Mouse (Mus musculus): ENCODE data around the gene Tmem30c.
"Not testable (repeated sequence)": the region's sequence is repeated elsewhere in the genome, so short reads cannot be mapped to it uniquely, and the experiment has no call there.

Tmem30c gene

DNA sequence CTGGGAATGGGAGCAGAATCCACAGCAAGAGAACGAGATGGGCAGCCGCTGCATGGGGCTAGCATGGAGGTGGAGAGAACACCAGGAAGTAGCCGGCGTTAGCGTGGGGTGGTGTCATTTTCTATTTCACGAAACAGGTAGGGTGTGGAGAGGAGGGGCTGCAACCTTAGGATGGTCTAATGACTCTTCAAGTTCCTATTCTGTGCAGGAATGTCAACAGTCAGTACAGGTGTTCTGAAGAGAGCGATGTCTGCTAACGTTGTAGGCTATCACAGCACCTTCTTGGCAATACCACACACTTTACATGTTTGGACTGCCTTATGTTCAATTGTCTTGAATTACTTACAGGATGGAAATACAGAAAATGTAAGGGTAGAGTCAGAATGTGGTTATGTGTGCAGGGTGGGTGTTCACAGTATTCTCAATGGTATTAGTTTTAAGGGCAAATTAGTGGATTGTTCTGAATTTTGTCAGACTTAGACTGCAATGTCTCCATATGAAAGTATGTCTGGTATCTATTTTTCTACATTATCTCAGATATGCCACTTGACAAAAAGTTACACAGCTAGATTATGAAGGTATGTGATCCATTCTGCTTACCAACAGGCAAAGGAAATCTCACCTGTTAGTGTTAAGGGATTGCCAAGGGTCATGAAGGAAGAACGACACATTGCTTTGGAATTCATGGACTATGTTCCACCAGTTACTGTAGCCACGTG is 2.7 kb upstream of the Tmem30c start:
- DNase-seq, result no peak

DNA sequence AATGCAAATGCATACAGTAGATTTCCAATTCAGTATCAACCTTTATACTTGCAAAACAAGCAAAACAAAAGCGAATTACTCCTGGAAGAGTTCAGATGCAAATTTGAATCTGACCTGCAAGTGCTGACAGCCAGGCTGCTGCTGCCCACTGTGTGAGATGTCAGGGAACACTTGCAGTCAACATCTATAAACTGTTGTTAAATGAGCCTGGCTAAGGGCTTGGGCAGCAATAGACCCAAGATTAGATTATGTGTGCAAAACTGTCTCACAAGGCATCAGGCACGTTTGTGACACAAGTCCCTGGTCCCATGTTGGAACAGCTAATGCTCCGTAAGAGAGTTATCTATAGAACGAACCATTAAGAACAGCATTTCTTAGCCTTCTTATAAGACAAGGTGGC is 369 bp downstream of the Tmem30c start:
- DNase-seq, result no peak

GRCm38 (mm10) chr16:57291696-57292095 is 969 bp downstream of the Tmem30c start:
- no peak for DNase-seq

- DNase-seq, result no peak
Observed at GRCm38 (mm10) chr16:57281417-57281816, 11.2 kb downstream of the Tmem30c start.

GRCm38 (mm10) chr16:57280221-57281217 is 12.1 kb downstream of the Tmem30c start:
- no peak for DNase-seq

- no peak for DNase-seq
Observed at GRCm38 (mm10) chr16:57278976-57279626, 13.6 kb downstream of the Tmem30c start.

DNA sequence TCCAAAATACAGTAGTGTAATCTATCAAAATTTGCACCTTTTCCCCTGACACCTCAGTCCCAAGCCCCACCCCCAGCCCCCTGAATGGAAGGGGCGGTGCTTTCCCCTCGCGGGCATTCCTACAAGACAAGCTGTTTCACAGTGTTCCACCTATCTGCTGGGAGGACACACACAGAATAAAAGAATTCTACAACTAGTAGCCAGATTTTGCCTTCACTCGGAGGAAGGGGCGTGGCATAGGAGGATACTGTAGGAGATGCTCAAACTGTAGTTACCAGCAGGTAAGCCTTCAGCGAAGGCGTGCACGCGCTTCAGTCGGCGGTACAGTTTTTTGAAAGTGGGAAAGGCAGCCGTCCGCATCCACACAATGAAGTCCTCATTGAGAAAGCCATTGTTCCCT is 22.9 kb downstream of the Tmem30c start:
- no peak for DNase-seq

DNA sequence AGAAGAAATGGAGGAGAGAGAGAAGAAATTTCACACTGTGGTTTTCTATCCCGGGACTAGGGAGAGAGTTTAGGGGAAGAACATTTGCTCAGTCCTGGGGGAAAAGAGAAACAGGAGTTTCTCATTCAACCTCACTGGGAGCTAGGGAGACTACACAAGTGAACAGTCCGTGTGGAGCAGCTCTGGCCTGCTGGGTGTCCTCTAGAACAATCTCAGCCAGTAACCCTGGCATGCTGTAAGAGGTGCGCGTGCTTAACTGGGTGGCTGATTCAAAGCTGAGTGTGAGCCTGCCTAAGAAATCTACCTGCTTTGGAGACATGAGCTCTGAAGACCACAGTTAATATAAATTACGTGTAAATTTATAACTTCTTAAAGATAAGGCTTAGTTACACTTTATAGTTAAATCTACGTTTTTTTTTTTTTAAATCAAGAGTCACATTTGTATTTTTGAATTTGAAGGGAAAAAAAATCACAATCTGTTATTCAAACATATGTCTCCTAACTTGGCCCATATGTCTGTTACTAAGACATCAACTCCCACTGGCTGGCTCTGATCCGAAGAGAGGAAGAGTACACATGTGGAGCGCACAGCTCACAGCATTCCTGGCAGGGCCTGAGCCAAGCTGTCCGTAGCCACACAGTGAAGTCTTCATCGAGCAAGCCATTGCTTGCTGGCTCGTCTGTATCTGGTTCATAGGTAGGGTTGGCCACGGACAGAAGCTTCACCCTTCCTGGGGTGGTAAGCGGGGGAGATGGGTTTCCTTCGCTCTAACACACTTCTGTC is 24.4 kb downstream of the Tmem30c start:
- no peak for DNase-seq

GRCm38 (mm10) chr16:57267068-57267467 is 25.6 kb downstream of the Tmem30c start:
- DNase-seq, result peak; percentile 50

GRCm38 (mm10) chr16:57260152-57260551 is 32.5 kb downstream of the Tmem30c start:
- DNase-seq, result no peak

DNA sequence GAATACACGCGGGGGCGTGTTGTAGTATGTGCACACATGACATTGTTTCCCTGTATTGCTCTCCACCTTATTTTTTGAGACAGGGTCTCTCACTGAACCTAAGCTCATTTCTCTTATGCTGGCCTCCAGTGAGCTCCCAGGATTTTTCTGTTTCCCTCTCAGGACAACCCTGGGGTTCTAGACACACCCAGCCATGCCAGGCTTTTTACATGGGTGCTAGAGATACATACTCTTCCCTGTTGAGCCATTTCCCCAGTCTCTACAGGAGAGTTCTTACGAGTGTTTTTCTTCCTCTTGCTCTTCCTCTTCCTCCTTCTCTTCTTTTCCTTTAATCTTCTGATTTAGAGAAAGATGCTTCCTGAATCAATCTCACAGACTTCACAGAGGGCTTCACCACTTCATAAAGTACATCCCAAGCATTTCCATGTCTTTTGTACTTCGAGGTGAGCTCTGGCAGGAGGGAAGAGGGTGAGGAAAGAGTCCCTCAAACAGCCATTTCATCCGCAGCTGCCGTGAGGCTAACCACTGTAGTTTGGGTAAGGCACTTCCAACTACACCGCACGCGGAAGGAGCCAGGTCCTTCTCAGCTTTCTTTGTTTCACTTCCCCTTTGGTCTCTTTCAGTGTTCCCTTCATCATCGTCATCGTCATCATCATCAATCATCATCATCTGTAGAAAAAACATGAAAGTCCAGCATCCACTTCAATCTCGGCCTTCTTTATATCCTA is 33.1 kb downstream of the Tmem30c start:
- DNase-seq, result no peak

GRCm38 (mm10) chr16:57251589-57252421 is 40.9 kb downstream of the Tmem30c start:
- DNase-seq, result no peak

DNA sequence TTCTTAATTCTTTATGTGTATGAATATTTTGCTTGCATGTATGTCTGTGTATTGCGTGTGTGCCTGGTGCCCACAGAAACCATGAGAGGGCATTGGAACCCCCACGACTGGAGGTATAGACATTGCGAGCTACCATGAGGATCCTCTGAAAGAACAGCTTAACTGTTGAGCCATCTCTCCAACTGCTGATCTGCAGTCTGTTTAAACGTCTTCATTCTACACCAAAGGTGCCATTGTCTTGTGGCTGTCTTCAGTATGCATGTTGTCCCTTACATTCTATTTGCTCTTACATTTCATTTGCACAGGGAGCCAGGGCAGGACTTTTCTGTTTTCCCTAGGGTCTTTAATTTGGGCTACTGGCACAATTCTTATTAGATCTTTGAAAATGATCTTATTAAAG is 41.7 kb downstream of the Tmem30c start:
- no peak for DNase-seq

- DNase-seq, result no peak
Observed at GRCm38 (mm10) chr16:57247464-57247863, 45.2 kb downstream of the Tmem30c start.

GRCm38 (mm10) chr16:57246596-57246995 is 46.1 kb downstream of the Tmem30c start:
- DNase-seq, result peak; percentile 37

GRCm38 (mm10) chr16:57243858-57244248 is 48.8 kb downstream of the Tmem30c start:
- DNase-seq, result peak; percentile 93

DNA sequence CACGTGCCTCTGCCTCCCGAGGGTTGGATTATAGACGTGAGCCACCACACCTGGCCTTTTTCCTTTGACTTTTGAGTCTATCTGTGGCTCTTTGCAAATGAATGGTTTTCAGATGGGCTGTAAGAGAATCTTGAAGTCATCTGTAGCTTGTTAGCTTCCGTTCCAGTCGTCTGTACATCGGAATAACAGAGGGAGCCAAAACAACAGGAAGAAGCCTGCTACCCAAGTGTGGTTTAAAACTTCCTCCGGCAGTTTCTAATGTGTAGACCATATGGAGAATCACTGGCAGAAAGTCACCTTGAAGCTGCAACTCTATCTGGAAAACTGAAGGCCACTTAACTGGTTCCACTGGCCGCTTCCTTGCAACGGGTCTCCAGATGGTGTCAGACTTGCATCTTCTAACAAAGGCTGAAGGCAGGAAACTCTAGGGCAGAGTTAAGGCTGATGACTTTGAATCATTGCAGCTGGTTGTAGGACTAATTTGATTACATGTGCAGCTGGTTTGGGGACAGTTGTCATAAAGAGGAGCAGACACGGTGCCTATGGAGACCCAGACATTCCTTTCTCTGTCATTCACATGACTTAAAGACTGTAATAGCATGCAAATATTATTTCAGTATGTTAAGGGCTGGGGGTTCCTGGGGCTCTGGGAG is 49.3 kb downstream of the Tmem30c start:
- DNase-seq, result peak; percentile 49

DNA sequence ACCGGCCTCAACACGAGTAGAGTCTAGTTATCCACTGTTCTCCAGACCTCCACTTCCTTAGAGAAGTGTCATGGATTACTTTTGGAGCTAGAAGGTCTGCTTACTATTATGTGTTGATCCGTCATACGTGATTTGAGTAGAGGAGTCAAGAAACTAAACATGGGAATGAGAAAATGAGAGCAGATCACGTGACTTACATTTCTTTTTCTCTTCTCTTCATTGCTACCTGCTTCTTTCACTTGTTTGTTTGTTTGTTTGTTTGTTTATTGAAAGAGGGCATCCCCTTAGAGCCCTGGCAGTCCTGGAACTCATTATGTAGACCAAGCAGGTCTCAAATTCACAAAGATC is 49.8 kb downstream of the Tmem30c start:
- DNase-seq, result no peak

GRCm38 (mm10) chr16:57235871-57236510 is 56.7 kb downstream of the Tmem30c start:
- DNase-seq, result no peak

DNA sequence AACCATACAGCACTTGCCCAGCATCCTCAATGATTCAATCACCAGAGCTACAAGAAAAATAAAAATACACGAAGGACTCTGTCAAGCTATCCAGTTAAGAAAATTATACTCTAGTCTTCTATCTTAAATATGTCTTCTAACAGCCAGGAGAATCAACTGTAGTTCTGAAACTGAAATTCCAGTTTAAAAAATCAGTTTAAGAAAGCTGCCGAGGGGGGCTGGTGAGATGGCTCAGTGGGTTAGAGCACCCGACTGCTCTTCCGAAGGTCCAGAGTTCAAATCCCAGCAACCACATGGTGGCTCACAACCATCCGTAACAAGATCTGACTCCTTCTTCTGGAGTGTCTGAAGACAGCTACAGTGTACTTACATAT is 60.7 kb downstream of the Tmem30c start:
- DNase-seq, result not testable (repeated sequence)
